Mouse (Mus musculus): ENCODE data around the gene Sdk2. TPM values are rescaled to one million over a fixed set of nuclear protein-coding genes. Genes with fewer than 3 reads are reported as not detected.
A peak's percentile ranks its signal among the peaks of the same experiment; 100 is the strongest.

The Sdk2 gene
- total and polyA plus RNA-seq, 2 experiments from 2014 or later, result 3.0 to 30.4 TPM

- Histone ChIP-seq H3K9ac (replicated peaks; ENCODE audit: low read length) (no peak overlapping the region), H3K4me1 (ENCODE audit: insufficient read depth, low read length) (peaks cover 13% of the 10 kb centered on the region; the same call in 1 of the 2 replicates), H3K36me3 (ENCODE audit: insufficient read depth, low read length) (no peaks in the 10 kb centered on the region), H3K27me3 (ENCODE audit: insufficient read depth, low read length) (no peaks in the 10 kb centered on the region), H3K4me3 (ENCODE audit: low read length) (no peak overlapping the region), H3K4me2 (ENCODE audit: low read depth, low read length) (no peak overlapping the region), H3K27ac (no peak overlapping the region), H3K9me3 (ENCODE audit: low read length) (no peaks in the 10 kb centered on the region)
- ATAC-seq (no peak), DNase-seq (ENCODE audit: low spot score) (no peak)
- TF ChIP-seq CTCF (IDR thresholded peaks at IDR 0.05; ENCODE audit: low read depth), result no peak
- 82% methylated on average over 3 of the region's 3 CpGs for WGBS
Measured at GRCm38 (mm10) chr11:114050511-114050910, 16.3 kb downstream of the Sdk2 start.

- no peak overlapping the region for H3K4me3 ChIP-seq (ENCODE audit: low read length)
- ATAC-seq (no peak), DNase-seq (ENCODE audit: low spot score) (no peak)
- no peak overlapping the region for H3K4me2 ChIP-seq (ENCODE audit: low read depth, low read length)
- H3K9ac ChIP-seq (replicated peaks; ENCODE audit: low read length), result no peak overlapping the region
- H3K9me3 ChIP-seq (ENCODE audit: low read length), result no peaks in the 10 kb centered on the region
- no peak overlapping the region for H3K27ac ChIP-seq
- H3K36me3 ChIP-seq (ENCODE audit: insufficient read depth, low read length), result no peaks in the 10 kb centered on the region
- no peak for TF ChIP-seq CTCF (IDR thresholded peaks at IDR 0.05; ENCODE audit: low read depth)
- H3K4me1 ChIP-seq (ENCODE audit: insufficient read depth, low read length), result peaks cover 12% of the 10 kb centered on the region; the same call in 1 of the 2 replicates
- 19% methylated on average over 10 of the region's 10 CpGs for WGBS
- no peaks in the 10 kb centered on the region for H3K27me3 ChIP-seq (ENCODE audit: insufficient read depth, low read length)
Measured at GRCm38 (mm10) chr11:114047887-114048331, 18.9 kb downstream of the Sdk2 start.

GRCm38 (mm10) chr11:114046927-114047326, 19.9 kb downstream of the Sdk2 start:
- no peak overlapping the region for H3K4me2 ChIP-seq (ENCODE audit: low read depth, low read length)
- H3K4me3 ChIP-seq (ENCODE audit: low read length), result no peak overlapping the region
- 96% methylated on average over 5 of the region's 5 CpGs for WGBS
- TF ChIP-seq CTCF (IDR thresholded peaks at IDR 0.05; ENCODE audit: low read depth), result peak; percentile 41
- no peaks in the 10 kb centered on the region for H3K36me3 ChIP-seq (ENCODE audit: insufficient read depth, low read length)
- DNase-seq (ENCODE audit: low spot score) (no peak), ATAC-seq (no peak)
- H3K27me3 ChIP-seq (ENCODE audit: insufficient read depth, low read length), result no peaks in the 10 kb centered on the region
- H3K4me1 ChIP-seq (ENCODE audit: insufficient read depth, low read length), result peaks cover 12% of the 10 kb centered on the region; the same call in 1 of the 2 replicates
- no peak overlapping the region for H3K9ac ChIP-seq (replicated peaks; ENCODE audit: low read length)
- no peak overlapping the region for H3K27ac ChIP-seq
- no peaks in the 10 kb centered on the region for H3K9me3 ChIP-seq (ENCODE audit: low read length)

GRCm38 (mm10) chr11:114044373-114044772, 22.5 kb downstream of the Sdk2 start:
- no peaks in the 10 kb centered on the region for H3K27me3 ChIP-seq (ENCODE audit: insufficient read depth, low read length)
- peaks cover 6% of the 10 kb centered on the region for H3K4me1 ChIP-seq (ENCODE audit: insufficient read depth, low read length)
- ATAC-seq (no peak), DNase-seq (ENCODE audit: low spot score) (no peak)
- no peaks in the 10 kb centered on the region for H3K9me3 ChIP-seq (ENCODE audit: low read length)
- no peak overlapping the region for H3K9ac ChIP-seq (replicated peaks; ENCODE audit: low read length)
- WGBS, result 55% methylated on average over 4 of the region's 4 CpGs
- TF ChIP-seq CTCF (IDR thresholded peaks at IDR 0.05; ENCODE audit: low read depth), result no peak
- H3K36me3 ChIP-seq (ENCODE audit: insufficient read depth, low read length), result no peaks in the 10 kb centered on the region
- no peak overlapping the region for H3K27ac ChIP-seq
- H3K4me3 ChIP-seq (ENCODE audit: low read length), result no peak overlapping the region
- H3K4me2 ChIP-seq (ENCODE audit: low read depth, low read length), result no peak overlapping the region

GRCm38 (mm10) chr11:114043530-114043929, 23.3 kb downstream of the Sdk2 start:
- peaks cover 6% of the 10 kb centered on the region for H3K4me1 ChIP-seq (ENCODE audit: insufficient read depth, low read length)
- H3K27ac ChIP-seq, result no peak overlapping the region
- H3K27me3 ChIP-seq (ENCODE audit: insufficient read depth, low read length), result no peaks in the 10 kb centered on the region
- no peaks in the 10 kb centered on the region for H3K36me3 ChIP-seq (ENCODE audit: insufficient read depth, low read length)
- DNase-seq (ENCODE audit: low spot score) (peak; percentile 61), ATAC-seq (no peak)
- no peak overlapping the region for H3K4me3 ChIP-seq (ENCODE audit: low read length)
- H3K4me2 ChIP-seq (ENCODE audit: low read depth, low read length), result no peak overlapping the region
- no peaks in the 10 kb centered on the region for H3K9me3 ChIP-seq (ENCODE audit: low read length)
- WGBS, result 36% methylated on average over 7 of the region's 7 CpGs
- no peak overlapping the region for H3K9ac ChIP-seq (replicated peaks; ENCODE audit: low read length)
- TF ChIP-seq CTCF (IDR thresholded peaks at IDR 0.05; ENCODE audit: low read depth), result no peak

GRCm38 (mm10) chr11:114040391-114041035, 26.3 kb downstream of the Sdk2 start:
- Histone ChIP-seq H3K27ac (no peak overlapping the region), H3K4me2 (ENCODE audit: low read depth, low read length) (no peak overlapping the region)

GRCm38 (mm10) chr11:114038036-114038435, 28.8 kb downstream of the Sdk2 start:
- H3K9ac ChIP-seq (replicated peaks; ENCODE audit: low read length), result no peak overlapping the region
- H3K9me3 ChIP-seq (ENCODE audit: low read length), result no peaks in the 10 kb centered on the region
- H3K4me3 ChIP-seq (ENCODE audit: low read length), result no peak overlapping the region
- no peak for TF ChIP-seq CTCF (IDR thresholded peaks at IDR 0.05; ENCODE audit: low read depth)
- H3K36me3 ChIP-seq (ENCODE audit: insufficient read depth, low read length), result no peaks in the 10 kb centered on the region
- H3K4me1 ChIP-seq (ENCODE audit: insufficient read depth, low read length), result peaks cover 6% of the 10 kb centered on the region
- H3K27me3 ChIP-seq (ENCODE audit: insufficient read depth, low read length), result no peaks in the 10 kb centered on the region
- 78% methylated on average over 8 of the region's 8 CpGs for WGBS
- DNase-seq (ENCODE audit: low spot score) (no peak), ATAC-seq (no peak)
- no peak overlapping the region for H3K27ac ChIP-seq
- H3K4me2 ChIP-seq (ENCODE audit: low read depth, low read length), result no peak overlapping the region

More at GRCm38 (mm10) chr11:114040391-114041035, 26.3 kb downstream of the Sdk2 start:
- TF ChIP-seq CTCF (IDR thresholded peaks at IDR 0.05; ENCODE audit: low read depth), result no peak
- peak; percentile 88 for ATAC-seq
- no peak overlapping the region for H3K4me3 ChIP-seq (ENCODE audit: low read length)
- no peaks in the 10 kb centered on the region for H3K9me3 ChIP-seq (ENCODE audit: low read length)
- no peaks in the 10 kb centered on the region for H3K36me3 ChIP-seq (ENCODE audit: insufficient read depth, low read length)
- DNase-seq (ENCODE audit: low spot score), result peak; percentile 81
- H3K27me3 ChIP-seq (ENCODE audit: insufficient read depth, low read length), result no peaks in the 10 kb centered on the region
- 7% methylated on average over 10 of the region's 10 CpGs for WGBS
- no peak overlapping the region for H3K9ac ChIP-seq (replicated peaks; ENCODE audit: low read length)
- peaks cover 6% of the 10 kb centered on the region for H3K4me1 ChIP-seq (ENCODE audit: insufficient read depth, low read length)

Measured in hindbrain, postnatal 0 days (tissue).